Mouse (Mus musculus): ENCODE measurements around the gene Ankrd37. TPM values are rescaled to one million over a fixed set of nuclear protein-coding genes. Genes with fewer than 3 reads are reported as not detected.

Gene Ankrd37
- polyA plus RNA-seq, 1 experiment from 2014 or later: 16.1 TPM

DNA sequence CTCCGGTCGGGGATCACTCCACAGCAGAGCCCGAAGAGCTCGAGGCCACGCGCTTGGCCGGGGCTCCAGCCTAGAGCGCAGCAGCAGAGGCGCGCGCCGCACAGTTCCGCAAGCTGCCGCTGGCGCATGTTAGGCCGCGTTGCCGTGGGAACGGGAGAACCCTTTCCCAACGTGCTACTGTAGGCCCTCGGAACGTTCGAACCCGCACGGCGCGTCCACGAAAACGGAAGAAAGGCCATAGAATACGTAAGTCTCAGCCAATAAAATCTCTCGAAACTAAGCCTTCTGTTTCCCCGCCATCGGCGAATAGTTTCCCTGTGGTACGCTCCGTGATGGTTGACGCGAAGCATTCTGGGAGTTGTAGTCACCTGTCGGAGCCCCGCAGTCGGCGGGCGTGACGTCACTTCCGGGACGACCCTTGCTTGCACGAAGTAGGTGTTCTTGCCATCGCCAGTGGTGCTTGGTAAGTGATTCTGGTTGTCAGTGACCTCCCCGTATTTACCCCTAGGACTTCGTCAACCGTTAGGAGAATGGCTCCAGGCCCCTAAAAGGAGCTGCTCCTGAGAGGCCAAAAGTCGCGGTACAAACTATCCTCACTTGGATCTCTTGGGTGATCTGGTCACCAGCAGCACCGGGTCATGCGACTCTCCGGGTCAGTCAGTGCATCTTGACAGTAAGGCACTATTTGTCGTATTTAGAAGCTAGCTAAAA lies 30.2 kb downstream of the Ankrd37 start, which contains the start of the genes 1700029J07Rik and Ufsp2:
Gene 1700029J07Rik, minus strand, starts transcription at position 127 of the 711 bp plus-strand sequence.
Gene Ufsp2, plus strand, starts transcription at position 403 of the 711 bp plus-strand sequence.
- DNase-seq (ENCODE audit: low spot score): peak; percentile 98

DNA sequence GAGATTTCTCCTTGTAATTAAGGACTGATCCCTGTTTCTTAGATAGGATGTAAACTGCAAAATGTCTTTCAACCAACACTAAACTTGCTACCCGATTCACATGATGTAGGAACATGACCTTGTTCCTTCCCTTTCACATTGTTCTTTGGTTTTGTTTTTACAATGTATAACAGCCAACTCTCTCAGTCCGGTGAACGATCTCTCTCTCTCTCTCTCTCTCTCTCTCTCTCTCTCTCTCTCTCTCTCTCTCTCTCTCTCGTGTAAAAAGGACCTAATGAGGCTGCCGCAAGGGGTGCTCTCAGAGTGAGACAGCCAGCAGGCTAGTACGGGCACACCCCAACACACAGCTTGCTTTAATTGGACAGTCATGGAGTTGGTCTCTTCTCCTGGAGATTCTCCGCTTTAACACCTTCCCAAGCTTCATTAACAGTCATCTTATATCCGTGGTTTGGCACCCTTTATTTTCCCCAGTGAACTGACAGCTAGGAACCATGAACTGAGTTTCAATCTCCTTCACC lies 31.5 kb downstream of the Ankrd37 start:
- DNase-seq (ENCODE audit: low spot score): no peak

- DNase-seq (ENCODE audit: low spot score): no peak
Observed at GRCm38 (mm10) chr8:45970894-45971293, 34.6 kb downstream of the Ankrd37 start.

DNA sequence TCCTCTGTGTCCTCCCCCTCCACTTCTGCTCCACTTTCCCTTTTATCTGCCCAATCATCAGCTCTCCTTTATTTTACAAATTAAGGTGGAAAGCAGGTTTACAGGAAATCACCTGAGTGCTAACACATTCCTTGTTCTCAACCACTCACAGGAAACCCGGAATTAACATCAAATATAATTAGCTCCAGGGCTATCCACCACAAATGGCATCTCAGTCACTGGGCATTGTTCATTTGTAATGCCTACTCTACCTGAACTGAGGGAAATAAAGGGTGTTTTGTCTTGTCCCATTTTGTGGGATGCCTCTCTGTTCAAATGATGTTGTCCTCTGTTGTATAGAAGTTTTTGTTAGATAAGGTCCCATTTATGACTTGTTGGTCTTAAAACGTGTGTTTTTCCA lies 54.9 kb downstream of the Ankrd37 start:
- DNase-seq (ENCODE audit: low spot score): no peak

Other genes starting within 250 kb of the Ankrd37 start
- 3.9 and 4.6 TPM in 2 replicates for gene Pdlim3, start 120.2 kb downstream of the Ankrd37 start, polyA plus RNA-seq (2015; fragmentation: Nextera tagmentation; extraction: Ambion mirVana)
- not detected in 2 replicates for gene Ccdc110, start 71.1 kb downstream of the Ankrd37 start, polyA plus RNA-seq (2015; fragmentation: Nextera tagmentation; extraction: Ambion mirVana)
- gene 1700029J07Rik, start 30.5 kb downstream of the Ankrd37 start, polyA plus RNA-seq (2015; fragmentation: Nextera tagmentation; extraction: Ambion mirVana): 1.3 and 1.5 TPM in 2 replicates
- 53.6 and 53.9 TPM in 2 replicates for gene Ufsp2, start 30.2 kb downstream of the Ankrd37 start, polyA plus RNA-seq (2015; fragmentation: Nextera tagmentation; extraction: Ambion mirVana)
- 0.13 and 0.20 TPM in 2 replicates for gene Lrp2bp, start 6.4 kb downstream of the Ankrd37 start, polyA plus RNA-seq (2015; fragmentation: Nextera tagmentation; extraction: Ambion mirVana)
- 36.7 and 39.0 TPM in 2 replicates for gene Cfap97, start 146.1 kb upstream of the Ankrd37 start, polyA plus RNA-seq (2015; fragmentation: Nextera tagmentation; extraction: Ambion mirVana)
- 10.7 and 13.3 TPM in 2 replicates for gene Snx25, start 146.5 kb upstream of the Ankrd37 start, polyA plus RNA-seq (2015; fragmentation: Nextera tagmentation; extraction: Ambion mirVana)
- gene Slc25a4, start 205.6 kb upstream of the Ankrd37 start, polyA plus RNA-seq (2015; fragmentation: Nextera tagmentation; extraction: Ambion mirVana): 274 and 292 TPM in 2 replicates